Mouse (Mus musculus): Measurements from ENCODE around the gene Tlr5.

DNA sequence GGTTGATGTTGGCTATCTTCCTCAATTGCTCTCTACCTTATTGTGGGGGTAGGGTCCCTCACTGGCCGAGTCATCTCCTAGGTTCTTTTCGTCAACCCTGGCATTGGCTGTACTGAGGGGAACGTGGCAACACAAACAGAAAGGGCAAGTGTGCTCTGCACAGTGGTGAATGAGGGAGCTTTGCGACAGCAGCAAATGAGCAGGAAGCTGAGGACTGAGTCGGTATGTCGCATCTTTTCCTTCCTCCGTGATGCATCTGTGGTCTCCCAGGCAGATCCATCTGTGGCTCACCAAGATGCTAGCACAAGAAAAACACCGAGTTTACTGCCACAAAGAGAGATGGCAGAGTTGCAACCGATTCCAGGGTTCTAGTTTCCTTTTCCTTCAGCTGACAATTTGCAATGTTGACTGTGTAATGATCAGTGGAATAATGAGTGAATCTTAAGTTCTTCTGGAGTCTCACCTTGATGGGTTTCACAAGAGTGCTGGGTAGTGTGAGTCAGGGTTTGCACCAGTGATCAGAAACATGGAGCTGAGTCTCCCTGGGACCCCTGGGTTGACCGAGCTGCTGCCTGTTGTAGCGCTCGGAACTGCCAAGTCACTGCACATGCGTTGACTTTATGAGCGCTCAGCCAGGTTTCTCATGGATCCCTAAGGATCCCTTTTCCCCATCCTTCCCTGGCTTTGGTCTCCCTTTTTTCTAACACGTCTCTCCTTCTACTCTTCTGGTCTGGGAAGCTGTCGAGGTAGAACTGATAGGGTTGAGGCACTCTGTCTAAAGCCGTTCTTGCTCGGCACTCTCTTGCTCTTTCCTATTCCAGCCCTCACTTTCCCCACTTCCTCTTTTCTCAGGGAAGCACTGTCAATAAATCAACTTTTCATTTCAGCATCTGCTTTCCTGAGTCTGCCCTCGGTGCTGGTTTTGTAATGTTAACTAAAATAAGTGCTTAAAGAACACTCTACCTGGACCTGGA, 26.4 kb upstream of the Tlr5 start:
- TF ChIP-seq CTCF (conservative IDR thresholded peaks at IDR 0.05 in 1 of 2, IDR thresholded peaks at IDR 0.05 in 1 of 2; ENCODE audit: low read depth in 2 of 2, low read length in 2 of 2) (no peak), CHD2 (IDR thresholded peaks at IDR 0.05; ENCODE audit: low read length) (no peak), MAFK (IDR thresholded peaks at IDR 0.05; ENCODE audit: insufficient replicate concordance, low read length) (no peak), EP300 (IDR thresholded peaks at IDR 0.05; ENCODE audit: low read length) (no peak; the same call in 1 of the 2 replicates), MAX (IDR thresholded peaks at IDR 0.05; ENCODE audit: low read length) (no peak), POLR2A (IDR thresholded peaks at IDR 0.05; ENCODE audit: low read depth, low read length) (no peak), GABPA (IDR thresholded peaks at IDR 0.05; ENCODE audit: insufficient replicate concordance, low read depth, low read length) (no peak), HCFC1 (IDR thresholded peaks at IDR 0.05; ENCODE audit: low read depth, low read length) (no peak), TCF12 (IDR thresholded peaks at IDR 0.05; ENCODE audit: low read depth, low read length) (no peak), MAZ (IDR thresholded peaks at IDR 0.05; ENCODE audit: low read depth, low read length) (no peak)

Data from CH12.LX (cell line).